Mouse (Mus musculus) MN1 (cell line): ENCODE measurements around the gene Clint1.
A peak's percentile ranks its signal among the peaks of the same experiment; 100 is the strongest.

Experiments used
- DNase-seq: peaks from one replicate; pipeline ENCODE4 v3.0.0-alpha.2; 2016; ENCODE audit warnings: low spot score

The Clint1 gene

GRCm38 (mm10) chr11:45932771-45933170 is 80.9 kb downstream of the Clint1 start:
- DNase-seq = no peak

GRCm38 (mm10) chr11:45937478-45937877 is 85.6 kb downstream of the Clint1 start:
- no peak for DNase-seq

DNA sequence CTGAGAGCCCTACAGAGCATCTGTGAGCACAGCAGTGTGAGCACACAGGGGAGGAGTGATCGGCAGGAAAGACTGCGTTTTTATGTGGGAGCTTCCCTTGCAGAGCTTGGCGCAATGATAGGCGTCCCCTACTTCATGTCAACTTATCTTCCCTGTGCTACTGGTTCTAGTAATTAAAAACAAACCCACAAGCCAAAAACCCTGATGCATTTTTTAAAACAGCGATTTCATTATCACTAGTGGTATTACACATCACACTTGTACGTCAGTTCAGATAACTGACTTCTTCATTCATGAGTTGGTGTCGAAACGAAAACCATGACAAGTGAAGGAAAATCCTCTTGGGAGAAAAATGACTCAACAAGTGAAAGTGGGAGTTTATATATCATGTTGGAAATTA is 87.1 kb downstream of the Clint1 start:
- DNase-seq = peak; percentile 80

GRCm38 (mm10) chr11:45942281-45942680 is 90.4 kb downstream of the Clint1 start:
- DNase-seq = no peak

DNA sequence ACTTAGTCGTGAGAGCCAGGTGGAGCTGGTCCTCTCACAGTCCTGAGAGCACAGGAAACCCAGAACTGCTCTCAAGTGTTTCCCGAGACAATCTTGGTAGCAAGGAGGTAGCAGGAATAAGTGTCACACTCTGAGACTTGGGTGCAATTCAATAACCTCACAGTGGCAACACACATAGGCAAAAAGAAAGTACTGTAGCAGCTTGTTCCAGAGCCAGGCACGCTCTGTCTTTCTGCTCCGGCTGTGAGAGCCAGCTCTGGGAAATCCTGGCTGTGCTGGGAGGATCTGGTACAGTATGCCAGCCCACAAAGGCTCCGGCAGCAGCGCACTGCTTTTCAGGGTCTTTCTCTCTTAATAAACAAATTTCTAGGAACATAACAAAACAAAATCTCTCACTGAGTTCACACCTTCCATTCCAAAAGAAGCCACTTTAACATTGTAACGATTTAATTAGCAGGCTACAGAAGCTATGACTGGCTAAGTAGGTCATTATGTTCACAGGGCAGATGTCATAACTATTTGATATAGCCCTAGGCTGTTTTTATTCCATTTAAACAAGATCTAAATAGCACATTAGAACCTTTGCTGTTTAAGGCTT is 91.4 kb downstream of the Clint1 start:
- no peak for DNase-seq

GRCm38 (mm10) chr11:45943891-45944642 is 92.2 kb downstream of the Clint1 start:
- peak; percentile 51 for DNase-seq

GRCm38 (mm10) chr11:45944643-45945156 is 92.8 kb downstream of the Clint1 start, which contains the start of gene Lsm11:
Gene Lsm11 (minus strand): TSS chr11:45944935.
- peak; percentile 97 for DNase-seq

- no peak for DNase-seq
Observed at GRCm38 (mm10) chr11:45946796-45947195, 94.9 kb downstream of the Clint1 start.

DNA sequence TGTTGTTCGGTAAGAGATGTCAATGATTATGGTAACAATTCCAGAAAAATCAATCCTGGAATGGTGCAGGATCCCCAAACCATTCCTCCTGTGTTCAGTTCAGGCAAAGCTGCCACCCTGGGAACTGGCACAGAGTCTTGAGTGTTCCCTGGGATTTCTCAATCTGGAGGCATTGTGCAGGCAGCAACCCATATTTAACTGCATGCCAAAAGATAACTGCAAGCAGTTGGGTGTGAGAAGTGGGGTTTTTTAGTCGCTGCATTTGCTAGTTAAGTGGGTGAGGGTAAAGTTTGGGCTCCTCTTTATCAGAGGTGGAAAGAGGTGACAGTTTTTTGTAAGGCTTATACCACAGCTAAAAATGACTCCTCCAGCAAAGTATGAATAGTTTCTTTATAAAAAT is 95.6 kb downstream of the Clint1 start:
- DNase-seq = no peak

DNA sequence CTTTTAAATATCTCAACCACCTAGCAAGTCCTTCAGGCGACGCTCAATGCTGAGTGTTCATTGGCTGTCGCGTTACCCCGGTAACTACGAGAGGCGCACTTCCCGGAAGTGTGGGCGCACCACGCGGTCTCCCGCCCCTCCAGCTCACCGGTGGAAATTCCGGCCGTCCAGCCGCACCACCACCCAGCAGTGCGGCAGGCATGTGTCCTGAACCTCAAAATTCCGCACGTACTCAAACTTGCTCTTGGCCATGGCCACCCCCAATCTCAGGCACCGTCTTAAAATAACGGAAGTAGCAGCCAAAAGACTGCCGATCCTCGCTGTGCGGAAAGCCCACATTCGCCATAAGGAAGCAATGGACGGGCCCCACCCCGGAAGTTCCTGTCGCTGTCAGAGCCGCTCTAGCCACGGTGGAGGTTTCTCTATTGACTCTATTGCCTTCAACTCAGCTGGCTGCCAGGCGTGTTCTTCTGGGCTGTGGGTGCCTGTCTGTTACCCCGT is 103.3 kb downstream of the Clint1 start, which contains the start of gene Thg1l:
TSS of gene Thg1l (minus strand) at position 368 of the 501 bp plus-strand sequence.
- DNase-seq = peak; percentile 96

- DNase-seq = no peak
Observed at GRCm38 (mm10) chr11:45959598-45959997, 107.7 kb downstream of the Clint1 start.

- DNase-seq = no peak
Observed at GRCm38 (mm10) chr11:45960003-45960402, 108.2 kb downstream of the Clint1 start.
